Mouse (Mus musculus) erythroid progenitor cell, adult 5-6 weeks (primary cell): Measurements from ENCODE around the gene Dirc2. TPM values are rescaled to one million over a fixed set of nuclear protein-coding genes. Genes with fewer than 3 reads are reported as not detected.

Experiments
- total RNA-seq, 2 experiments: library from RNA; stranded (forward) in 1 of 2; stranded (reverse) in 1 of 2; fragments of 150-400 nt in 1 of 2; fragments of 186-747, 209-891 nt in 1 of 2; gene quantifications; 2 replicates each; pipeline versions ENCODE4 v1.2.3 to v1.2.4; 2015 to 2017; ENCODE audit warnings: low replicate concordance in 2 of 2

Dirc2 gene
- total RNA-seq, 2 experiments from 2014 or later: 4.6 to 8.1 TPM

Other genes starting within 250 kb of the Dirc2 start
- not detected in 2 replicates for gene Sema5b, start 228.2 kb downstream of the Dirc2 start, total RNA-seq (2015; ENCODE audit: low replicate concordance)
- not detected in 2 replicates for gene Sema5b, start 228.2 kb downstream of the Dirc2 start, total RNA-seq (2017; ENCODE audit: low replicate concordance)
- gene Hspbap1, start 1.0 kb upstream of the Dirc2 start, total RNA-seq (2015; ENCODE audit: low replicate concordance): 18.0 and 28.8 TPM in 2 replicates
- gene Hspbap1, start 1.0 kb upstream of the Dirc2 start, total RNA-seq (2017; ENCODE audit: low replicate concordance): 12.9 and 24.9 TPM in 2 replicates
- 14.8 and 28.5 TPM in 2 replicates for gene Parp14, start 102.2 kb upstream of the Dirc2 start, total RNA-seq (2015; ENCODE audit: low replicate concordance)
- 31.6 and 33.5 TPM in 2 replicates for gene Parp14, start 102.2 kb upstream of the Dirc2 start, total RNA-seq (2017; ENCODE audit: low replicate concordance)
- gene Parp9, start 169.1 kb upstream of the Dirc2 start, total RNA-seq (2015; ENCODE audit: low replicate concordance): 30.6 and 35.0 TPM in 2 replicates
- gene Parp9, start 169.1 kb upstream of the Dirc2 start, total RNA-seq (2017; ENCODE audit: low replicate concordance): 41.1 and 48.7 TPM in 2 replicates
- gene Dtx3l, start 169.8 kb upstream of the Dirc2 start, total RNA-seq (2015; ENCODE audit: low replicate concordance): 15.9 and 20.5 TPM in 2 replicates
- 19.8 and 21.4 TPM in 2 replicates for gene Dtx3l, start 169.8 kb upstream of the Dirc2 start, total RNA-seq (2017; ENCODE audit: low replicate concordance)
- gene Kpna1, start 209.4 kb upstream of the Dirc2 start, total RNA-seq (2015; ENCODE audit: low replicate concordance): 80.1 and 99.1 TPM in 2 replicates
- gene Kpna1, start 209.4 kb upstream of the Dirc2 start, total RNA-seq (2017; ENCODE audit: low replicate concordance): 62.0 and 112 TPM in 2 replicates